Mouse (Mus musculus): Measurements from ENCODE around the gene Cpz. TPM values are rescaled to one million over a fixed set of nuclear protein-coding genes. Genes with fewer than 3 reads are reported as not detected.

Gene Cpz
- not detected in 4 replicates for total RNA-seq (2023; ENCODE audit: inconsistent age)

GRCm38 (mm10) chr5:35525469-35526123 is at the start of gene Cpz:
Cpz (minus strand) TSS chr5:35525698.

GRCm38 (mm10) chr5:35574653-35575599 is 49.4 kb upstream of the Cpz start, which contains the start of gene Trmt44:
Trmt44 (minus strand) TSS chr5:35575070.

Other genes with a start within 250 kb of the Cpz start
- not detected in 4 replicates for gene Adra2c, start 247.4 kb downstream of the Cpz start, total RNA-seq (2023; ENCODE audit: inconsistent age)
- not detected in 4 replicates for gene Hmx1, start 136.6 kb downstream of the Cpz start, total RNA-seq (2023; ENCODE audit: inconsistent age)
- 12.3 to 14.6 TPM (median 12.6 TPM) in 4 replicates for gene Trmt44, start 49.4 kb upstream of the Cpz start, total RNA-seq (2023; ENCODE audit: inconsistent age)
- gene Acox3, start 57.3 kb upstream of the Cpz start, total RNA-seq (2023; ENCODE audit: inconsistent age) = 155 to 166 TPM (median 162 TPM) in 4 replicates
- 0.57 to 0.80 TPM in 2 of 4 replicates, not detected in the others for gene Htra3, start 154.1 kb upstream of the Cpz start, total RNA-seq (2023; ENCODE audit: inconsistent age)
- 27.0 to 34.7 TPM (median 30.3 TPM) in 4 replicates for gene Sh3tc1, start 214.3 kb upstream of the Cpz start, total RNA-seq (2023; ENCODE audit: inconsistent age)
- 0.39 to 0.75 TPM (median 0.69 TPM) in 3 of 4 replicates, not detected in the other for gene Ablim2, start 232.2 kb upstream of the Cpz start, total RNA-seq (2023; ENCODE audit: inconsistent age)

All from B cell, adult (primary cell).